Mouse (Mus musculus) bone marrow, adult 2 months (tissue): ENCODE results near the gene Zfp128. TPM values are rescaled to one million over a fixed set of nuclear protein-coding genes. Genes with fewer than 3 reads are reported as not detected.
"Not testable (repeated sequence)": the region's sequence is repeated elsewhere in the genome, so short reads cannot be mapped to it uniquely, and the experiment has no call there.

ENCODE experiments used
- H3K27ac ChIP-seq: fragments of 200-500 bp; 2 replicates; pipeline ENCODE4 v1.5.1; 2012; ENCODE audit warnings: low read depth, mild to moderate bottlenecking, control low read depth, inconsistent platforms, low read length; ENCODE audit not compliant: control insufficient read depth, poor library complexity, insufficient read depth
- H3K4me1 ChIP-seq: fragments of 200-500 bp; 2 replicates; pipeline ENCODE4 v1.6.1; 2011; ENCODE audit warnings: low read length; ENCODE audit not compliant: control insufficient read depth, insufficient read depth
- H3K4me3 ChIP-seq: fragments of 200-500 bp; replicated peaks from 2 replicates; pipeline ENCODE3; 2011; ENCODE audit warnings: mild to moderate bottlenecking, low read depth, low read length, control low read depth; ENCODE audit not compliant: control insufficient read depth
- CTCF ChIP-seq: fragments of 200-500 bp; IDR thresholded peaks from 2 replicates; pipeline ENCODE4 v1.5.1; 2011; ENCODE audit warnings: low read length, control low read depth; ENCODE audit not compliant: control insufficient read depth, insufficient read depth
- POLR2A ChIP-seq: fragments of 200-500 bp; IDR thresholded peaks from 2 replicates; pipeline ENCODE4 v1.6.1; 2011; ENCODE audit warnings: low read depth, mild to moderate bottlenecking, control low read depth, low read length, borderline replicate concordance; ENCODE audit not compliant: control insufficient read depth
- WGBS: fragments of 180-500 bp; shearing (Covaris S2); methylation state at CpG from one replicate; pipeline ENCODE4 v1.1.7; 2018; 5-methylcytosine and 5-hydroxymethylcytosine counted together
- polyA plus RNA-seq: library from polyadenylated mRNA; stranded (reverse); fragments of >200 nt; gene quantifications from 2 replicates; pipeline ENCODE4 v1.2.4, GENCODE M21; 2011; ENCODE audit warnings: low replicate concordance; ENCODE audit not compliant: missing spikeins, insufficient read depth, insufficient read length

Gene Zfp128
- polyA plus RNA-seq, 1 experiment: not detected

DNA sequence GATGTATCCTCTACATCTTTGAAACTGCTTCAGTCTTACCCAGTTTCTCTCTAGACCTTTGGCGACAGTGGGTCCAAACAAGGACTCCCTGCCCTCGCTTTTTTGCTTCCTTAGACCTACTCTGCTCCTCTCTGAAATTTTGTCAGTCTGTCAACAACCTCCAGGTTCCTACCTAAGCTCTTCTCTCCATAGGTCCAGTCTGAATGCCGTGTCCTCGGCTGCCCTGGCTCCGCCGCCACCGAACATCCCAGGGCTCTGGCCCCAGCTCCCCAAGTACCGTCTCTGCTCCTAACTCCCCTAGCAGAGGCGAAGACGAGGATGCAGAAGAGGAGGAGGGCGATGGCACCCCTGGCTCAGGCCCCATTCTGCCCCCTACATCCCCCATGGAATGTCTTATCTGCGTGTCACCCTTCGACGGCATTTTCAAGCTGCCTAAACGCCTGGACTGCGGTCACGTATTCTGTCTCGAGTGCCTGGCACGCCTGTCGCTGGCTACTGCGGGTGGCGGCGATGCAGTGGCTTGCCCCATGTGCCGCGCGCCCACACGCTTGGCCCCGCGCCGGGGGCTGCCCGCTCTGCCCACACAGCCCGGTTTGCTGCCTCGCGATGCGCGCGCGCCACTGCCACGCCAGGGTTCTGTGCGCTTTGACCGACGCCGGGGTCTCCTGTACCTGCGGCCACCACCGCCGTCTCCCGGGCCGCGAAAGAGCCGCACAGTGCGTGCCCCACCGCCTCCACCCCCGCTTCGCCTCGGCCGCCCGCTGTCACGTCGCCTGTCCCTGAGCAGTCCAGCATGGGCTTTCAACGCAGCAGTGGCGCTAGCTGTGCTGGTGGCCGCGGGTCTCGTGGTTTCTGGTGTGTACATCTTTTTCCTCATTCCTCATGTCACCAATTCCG lies 47.0 kb downstream of the Zfp128 start:
- WGBS: 8% methylated on average over 65 of the region's 65 CpGs
- TF ChIP-seq CTCF: no peak
- TF ChIP-seq POLR2A: no peak
- H3K4me3 ChIP-seq: no peak overlapping the region
- no peak overlapping the region for H3K27ac ChIP-seq
- H3K4me1 ChIP-seq: no peaks in the 10 kb centered on the region

DNA sequence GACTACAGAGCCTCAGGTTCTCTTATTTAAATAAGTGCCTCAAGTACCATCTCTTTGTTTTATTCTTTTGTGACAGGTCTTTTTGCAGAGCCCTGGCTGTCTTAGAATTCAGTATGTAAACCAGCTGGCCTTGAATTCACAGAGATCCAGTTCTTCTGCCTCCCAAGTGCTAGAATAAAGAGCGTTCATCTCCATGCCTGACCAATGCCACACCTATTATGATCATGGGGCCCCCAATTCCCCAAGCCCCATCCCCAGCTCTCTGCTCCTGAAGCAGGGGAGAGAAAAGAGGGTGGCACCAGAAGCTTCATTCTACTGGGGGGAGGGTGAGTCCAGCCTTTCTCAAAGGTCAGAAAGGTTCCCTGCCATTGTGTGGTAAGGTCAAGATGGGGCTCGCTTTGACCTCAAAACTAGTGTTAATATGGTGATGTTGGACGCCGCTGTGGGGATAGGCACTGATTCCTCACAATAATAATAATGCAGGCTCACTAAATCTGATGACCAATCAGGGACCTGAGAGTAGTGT lies 52.7 kb downstream of the Zfp128 start:
- WGBS: 86% methylated on average over 4 of the region's 4 CpGs
- no peak overlapping the region for H3K4me3 ChIP-seq
- H3K4me1 ChIP-seq: no peaks in the 10 kb centered on the region
- TF ChIP-seq CTCF: no peak
- TF ChIP-seq POLR2A: no peak
- no peak overlapping the region for H3K27ac ChIP-seq

DNA sequence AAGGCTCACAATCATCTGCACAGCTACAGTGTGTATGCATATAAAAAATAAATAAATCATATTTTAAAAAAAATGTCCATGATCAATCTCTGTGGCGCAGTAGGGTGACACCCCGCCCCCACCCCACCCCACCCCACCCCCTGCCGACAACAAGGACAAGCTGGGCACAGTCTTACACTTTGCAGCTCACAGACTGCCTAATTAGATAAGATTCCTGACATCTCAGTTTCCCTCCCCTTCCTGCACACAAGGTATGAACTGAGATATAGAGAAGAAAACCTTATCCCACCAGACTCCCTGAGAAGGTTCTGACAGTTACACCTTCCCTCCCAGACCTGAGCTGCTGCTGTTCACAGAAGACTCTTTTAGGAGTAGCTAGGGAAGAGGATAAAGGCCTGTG lies 53.8 kb downstream of the Zfp128 start:
- WGBS: 65% methylated on average over 3 of the region's 3 CpGs
- TF ChIP-seq POLR2A (no peak), CTCF (no peak)
- Histone ChIP-seq H3K27ac (no peak overlapping the region), H3K4me3 (no peak overlapping the region), H3K4me1 (no peaks in the 10 kb centered on the region)

DNA sequence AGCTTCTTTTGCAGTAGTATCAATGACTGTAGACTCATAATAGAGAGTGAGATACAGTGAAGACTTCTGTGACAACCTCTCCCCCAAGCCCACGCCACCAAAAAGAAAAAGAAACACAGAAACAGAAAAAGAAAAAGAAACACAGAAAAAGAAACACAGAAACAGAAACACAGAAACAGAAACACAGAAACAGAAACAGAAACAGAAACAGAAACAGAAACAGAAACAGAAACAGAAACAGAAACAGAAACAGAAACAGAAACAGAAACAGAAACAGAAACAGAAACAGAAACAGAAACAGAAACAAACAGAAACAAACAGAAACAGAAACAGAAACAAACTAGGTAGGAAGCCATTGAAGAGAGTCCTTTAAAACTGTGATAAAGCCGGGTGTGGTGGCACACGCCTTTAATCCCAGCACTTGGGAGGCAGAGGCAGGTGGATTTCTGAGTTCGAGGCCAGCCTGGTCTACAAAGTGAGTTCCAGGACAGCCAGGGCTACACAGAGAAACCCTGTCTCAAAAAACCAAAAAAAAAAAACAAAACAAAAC lies 56.4 kb downstream of the Zfp128 start:
- not testable (repeated sequence) for H3K27ac ChIP-seq, H3K4me1 ChIP-seq, H3K4me3 ChIP-seq
- WGBS: 81% methylated on average over 4 of the region's 4 CpGs

DNA sequence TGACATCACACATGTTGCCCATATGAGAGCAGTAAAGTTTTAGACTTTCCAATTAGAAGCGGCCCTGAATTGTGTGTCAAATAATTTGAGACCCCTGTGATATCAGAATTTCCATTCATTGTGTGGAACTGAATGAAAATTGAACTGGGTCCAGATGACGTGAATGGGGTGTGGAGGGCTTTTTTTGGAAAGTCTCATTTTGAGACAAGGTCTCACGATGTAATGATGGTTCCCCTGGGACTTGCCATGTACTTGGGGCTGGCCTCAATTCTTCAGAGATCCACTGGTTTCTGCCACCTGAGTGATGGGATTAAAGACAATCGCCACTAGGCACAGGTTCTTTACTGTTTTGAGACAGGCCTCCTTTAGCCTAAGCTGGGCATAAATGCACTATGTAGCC lies 59.6 kb downstream of the Zfp128 start:
- H3K27ac ChIP-seq: no peak overlapping the region
- H3K4me3 ChIP-seq: no peak overlapping the region
- no peak for TF ChIP-seq POLR2A
- H3K4me1 ChIP-seq: no peaks in the 10 kb centered on the region
- WGBS: 83% methylated on average over 4 of the region's 4 CpGs

Other genes starting within 250 kb of the Zfp128 start
- not detected in 2 replicates for gene Vmn2r54, start 240.9 kb upstream of the Zfp128 start, polyA plus RNA-seq
- not detected in 2 replicates for gene Vmn2r55, start 196.2 kb upstream of the Zfp128 start, polyA plus RNA-seq
- gene Vmn2r56, start 146.2 kb upstream of the Zfp128 start, polyA plus RNA-seq: not detected in 2 replicates
- gene Zscan18, start 77.5 kb upstream of the Zfp128 start, polyA plus RNA-seq: 0.27 and 1.2 TPM in 2 replicates
- gene Zfp329, start 62.3 kb upstream of the Zfp128 start, polyA plus RNA-seq: 3.4 and 11.5 TPM in 2 replicates
- gene Zfp110, start 46.4 kb upstream of the Zfp128 start, polyA plus RNA-seq: 14.6 and 24.9 TPM in 2 replicates
- gene Zscan22, start 16.6 kb downstream of the Zfp128 start, polyA plus RNA-seq: 2.3 and 2.6 TPM in 2 replicates
- 895 and 1,171 TPM in 2 replicates for gene Rps5, start 41.1 kb downstream of the Zfp128 start, polyA plus RNA-seq
- 0.47 and 0.74 TPM in 2 replicates for gene Rnf225, start 46.2 kb downstream of the Zfp128 start, polyA plus RNA-seq
- 0.70 and 0.80 TPM in 2 replicates for gene Zfp324, start 84.7 kb downstream of the Zfp128 start, polyA plus RNA-seq
- 2.3 and 4.4 TPM in 2 replicates for gene Zfp446, start 96.7 kb downstream of the Zfp128 start, polyA plus RNA-seq
- 1.7 and 2.2 TPM in 2 replicates for gene Slc27a5, start 117.0 kb downstream of the Zfp128 start, polyA plus RNA-seq
- 163 and 286 TPM in 2 replicates for gene Trim28, start 117.9 kb downstream of the Zfp128 start, polyA plus RNA-seq
- gene Zbtb45, start 128.9 kb downstream of the Zfp128 start, polyA plus RNA-seq: 9.6 and 10.0 TPM in 2 replicates
- 123 and 183 TPM in 2 replicates for gene Chmp2a, start 153.6 kb downstream of the Zfp128 start, polyA plus RNA-seq
- gene Ube2m, start 157.1 kb downstream of the Zfp128 start, polyA plus RNA-seq: 132 and 135 TPM in 2 replicates
- 0.83 and 4.1 TPM in 2 replicates for gene Mzf1, start 173.6 kb downstream of the Zfp128 start, polyA plus RNA-seq
- 0.55 and 0.77 TPM in 2 replicates for gene Vmn1r85, start 214.0 kb downstream of the Zfp128 start, polyA plus RNA-seq
- gene Vmn1r86, start 238.7 kb downstream of the Zfp128 start, polyA plus RNA-seq: not detected in 2 replicates